Mouse (Mus musculus) thymus, postnatal 25 days (tissue): ENCODE data around the gene Kdr.

Source experiments
- DNase-seq: peaks from one replicate; pipeline ENCODE4 v3.0.0; 2022

Gene Kdr

GRCm38 (mm10) chr5:75978374-75979100 is at the start of gene Kdr:
Kdr (minus strand) TSS chr5:75978458.
- DNase-seq: peak; percentile 52

DNA sequence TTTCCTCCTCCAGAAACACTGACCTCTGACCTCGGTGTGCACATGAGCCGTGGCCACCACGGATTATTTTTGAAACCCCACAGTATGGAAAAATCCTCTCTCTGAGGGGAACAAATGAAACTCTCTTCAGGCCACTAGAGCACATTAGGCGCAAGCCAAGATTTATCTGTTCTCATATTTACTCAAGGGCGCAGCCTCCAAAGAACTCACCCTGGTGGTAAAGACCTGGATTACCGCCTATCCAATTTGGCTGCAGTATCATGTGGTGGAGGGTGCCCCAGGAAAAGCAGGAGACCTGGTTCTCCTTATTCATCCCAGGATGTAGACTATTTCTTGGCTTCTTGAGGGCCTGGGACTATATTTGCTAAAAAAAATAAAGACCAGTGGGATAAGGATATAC is 48.5 kb upstream of the Kdr start:
- no peak for DNase-seq

DNA sequence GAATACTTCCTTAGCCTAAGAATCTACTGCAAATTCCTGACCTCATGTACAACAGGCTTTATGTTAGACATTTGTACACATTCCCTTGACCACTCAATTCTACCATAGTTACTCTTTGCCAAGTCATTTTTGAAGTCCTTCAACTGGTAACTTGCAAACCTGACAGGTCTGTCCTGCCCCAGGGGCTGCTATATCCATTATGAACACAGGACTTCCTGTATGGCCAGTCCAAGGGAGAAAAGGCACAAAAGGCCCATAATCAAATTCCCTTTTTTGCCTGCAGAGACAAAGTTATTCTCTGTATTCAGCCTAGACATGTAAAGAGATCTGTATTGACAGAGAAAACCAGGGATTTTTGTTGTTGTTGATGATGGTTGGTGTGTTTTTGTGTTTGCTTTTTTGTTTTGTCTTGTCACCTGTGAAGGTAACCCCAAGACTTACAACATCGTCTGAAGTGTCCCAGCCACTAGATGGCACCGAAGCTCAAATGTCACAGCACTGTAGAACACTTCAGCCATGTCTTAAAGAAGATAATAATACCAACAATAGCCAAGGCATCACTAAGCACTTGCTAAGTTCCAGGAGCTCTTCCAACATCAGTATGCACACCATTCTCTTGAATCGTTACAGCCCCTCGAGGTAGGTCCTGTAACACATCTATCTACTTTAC is 47.9 kb upstream of the Kdr start:
- DNase-seq: peak; percentile 22

GRCm38 (mm10) chr5:76023011-76023773 is 44.9 kb upstream of the Kdr start:
- no peak for DNase-seq

GRCm38 (mm10) chr5:76022436-76022835 is 44.2 kb upstream of the Kdr start:
- no peak for DNase-seq

GRCm38 (mm10) chr5:76018321-76018720 is 40.1 kb upstream of the Kdr start:
- DNase-seq: no peak

- DNase-seq: no peak
Measured at GRCm38 (mm10) chr5:76016086-76016485, 37.8 kb upstream of the Kdr start.

DNA sequence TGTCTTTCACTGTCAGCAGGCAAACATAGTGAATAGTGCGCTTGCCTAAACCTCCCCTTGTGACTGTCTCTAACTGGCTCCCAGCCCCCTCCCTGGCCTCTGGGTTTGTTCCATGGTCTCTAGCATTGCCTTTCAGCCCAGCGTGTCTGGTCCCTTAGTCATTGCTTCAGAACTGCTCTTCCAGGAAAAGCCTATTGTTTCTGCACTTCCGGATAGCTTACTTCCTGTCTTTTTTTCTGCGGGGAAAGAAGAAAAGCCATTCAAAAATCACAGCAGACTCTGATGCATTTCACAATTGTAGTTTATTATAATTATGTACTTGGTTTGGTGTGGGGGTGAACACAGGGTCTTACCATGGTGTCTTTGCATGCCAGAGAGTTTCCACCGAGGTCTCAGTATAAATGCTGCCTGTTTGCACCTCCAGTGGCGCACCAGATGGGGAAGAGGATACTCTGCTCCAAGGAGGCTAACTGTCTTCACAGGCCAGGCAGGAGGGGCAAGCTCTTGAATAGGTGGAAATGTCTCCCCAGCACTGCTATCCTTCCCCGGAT is 35.7 kb upstream of the Kdr start:
- DNase-seq: no peak

DNA sequence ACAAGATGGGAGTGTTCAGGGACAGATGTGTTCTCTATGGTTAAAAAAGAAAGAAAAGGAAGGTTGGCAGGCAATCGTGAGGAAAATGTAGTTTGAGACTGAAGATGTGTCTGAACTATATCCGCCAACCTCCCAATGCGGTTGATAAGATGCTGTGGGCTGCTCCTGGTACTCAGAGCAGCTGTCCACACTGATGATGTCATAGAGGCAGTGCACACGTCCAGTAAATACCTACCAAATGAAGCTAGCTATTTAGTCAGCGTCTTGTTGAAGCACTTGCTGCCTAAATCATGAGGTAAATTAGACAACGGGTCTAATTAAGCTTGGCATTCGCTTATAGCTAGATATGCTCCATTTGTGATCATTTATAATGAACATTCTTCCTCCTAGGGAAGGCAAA is 28.1 kb upstream of the Kdr start:
- DNase-seq: no peak

- DNase-seq: no peak
Measured at GRCm38 (mm10) chr5:75990212-75990611, 12.0 kb upstream of the Kdr start.

DNA sequence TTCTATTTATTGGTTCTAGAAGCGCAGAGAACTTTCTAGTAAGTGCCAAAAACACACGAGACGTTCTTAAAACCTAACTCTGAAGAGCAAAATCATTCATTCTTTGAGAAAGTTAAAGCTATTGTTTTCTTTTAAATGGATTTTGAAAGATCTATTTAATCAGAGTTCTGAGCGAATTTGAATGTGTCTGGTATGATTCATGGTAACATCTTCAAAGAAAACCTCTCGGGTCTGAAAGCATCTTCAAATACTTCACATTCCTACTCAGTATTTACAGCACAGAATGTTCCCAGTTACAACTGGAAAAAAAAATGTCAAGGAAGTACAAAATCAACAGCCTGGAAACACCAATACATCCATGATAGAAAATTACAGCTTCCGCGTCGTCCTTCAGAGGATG is 9.3 kb upstream of the Kdr start:
- DNase-seq: no peak

DNA sequence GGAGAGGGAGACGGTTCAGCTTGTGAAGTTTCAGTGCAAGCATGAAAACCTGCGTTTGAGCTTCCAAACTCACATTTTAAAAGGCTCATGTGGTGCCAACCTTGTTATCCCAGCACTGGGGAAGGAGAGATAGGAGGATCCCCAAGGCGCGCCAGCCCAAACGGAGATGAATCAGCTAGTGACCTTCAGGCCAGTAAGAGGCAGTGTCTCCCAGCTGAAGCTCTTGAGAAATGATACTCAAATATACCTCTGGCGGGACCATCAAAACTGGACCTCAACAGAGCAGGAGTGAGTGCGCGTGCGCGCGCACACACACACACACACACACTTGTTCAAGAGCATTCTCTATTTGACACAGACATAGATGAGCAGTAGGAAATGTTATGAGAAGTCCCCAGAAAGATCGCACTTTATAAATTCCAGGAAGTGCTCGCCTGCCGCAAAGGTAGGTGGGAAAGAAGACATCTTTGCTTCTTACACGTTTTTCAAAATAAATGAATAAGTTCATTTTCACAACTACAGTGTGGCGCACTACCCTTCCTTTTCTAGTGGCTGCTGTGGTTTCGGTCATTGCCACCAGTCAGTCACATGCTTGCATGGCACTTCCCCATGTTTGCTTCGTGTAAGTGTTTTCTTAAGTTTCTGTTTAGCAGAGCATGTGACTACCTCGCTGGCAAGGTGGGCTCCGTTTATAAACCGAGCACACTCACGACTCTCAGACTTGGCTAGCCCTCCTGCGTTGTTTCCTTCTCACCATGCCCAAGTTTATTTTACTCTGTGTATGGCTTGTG is 2.5 kb upstream of the Kdr start:
- no peak for DNase-seq

- no peak for DNase-seq
Measured at GRCm38 (mm10) chr5:75979108-75979507, 850 bp upstream of the Kdr start.

- DNase-seq: peak; percentile 1
Measured at GRCm38 (mm10) chr5:75977441-75978373, 551 bp downstream of the Kdr start.

GRCm38 (mm10) chr5:75976696-75977095 is 1.6 kb downstream of the Kdr start:
- no peak for DNase-seq

- DNase-seq: no peak
Measured at GRCm38 (mm10) chr5:75975398-75975797, 2.9 kb downstream of the Kdr start.

DNA sequence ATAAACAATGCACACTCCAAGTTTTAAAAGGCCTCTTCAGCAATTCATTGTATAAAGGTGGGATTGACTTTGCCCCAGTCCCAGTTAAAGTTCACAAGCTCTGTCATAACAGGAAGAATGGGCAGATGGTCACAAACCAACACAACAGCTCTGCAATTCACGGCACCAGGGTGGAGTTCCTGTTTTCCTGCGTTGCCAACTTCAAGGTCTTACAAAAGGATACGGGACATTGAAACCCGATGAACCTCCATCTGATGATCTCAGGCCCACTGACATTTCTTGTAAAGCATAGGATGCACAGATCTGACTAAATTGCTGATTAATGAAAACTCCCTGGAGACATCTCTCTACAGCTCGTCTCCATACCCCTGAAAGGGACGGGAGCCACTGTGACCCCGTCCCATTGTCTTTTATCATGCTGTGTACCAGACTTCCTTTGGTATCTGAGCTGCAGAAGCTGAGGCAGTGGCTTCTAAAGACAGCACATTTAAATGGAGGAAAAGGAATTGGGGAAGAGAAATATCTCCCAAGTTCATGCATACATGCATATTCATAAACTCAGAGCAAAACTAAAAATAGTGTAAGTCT is 3.6 kb downstream of the Kdr start:
- no peak for DNase-seq

GRCm38 (mm10) chr5:75969887-75970286 is 8.4 kb downstream of the Kdr start:
- DNase-seq: no peak

GRCm38 (mm10) chr5:75962558-75962957 is 15.7 kb downstream of the Kdr start:
- DNase-seq: no peak

GRCm38 (mm10) chr5:75961741-75962469 is 16.4 kb downstream of the Kdr start:
- no peak for DNase-seq
